Mouse (Mus musculus) brain, embryonic 14.5 days (tissue): ENCODE data around the gene Lpcat2b.

Experiments used
- CTCF ChIP-seq: fragments of 200-500 bp; IDR thresholded peaks from 2 replicates; pipeline ENCODE4 v1.5.1; 2012; ENCODE audit warnings: inconsistent platforms, mild to moderate bottlenecking, moderate library complexity, borderline replicate concordance; ENCODE audit not compliant: insufficient read depth, insufficient read length; ENCODE audit errors: extremely low read depth
- POLR2A ChIP-seq: fragments of 200-500 bp; IDR thresholded peaks from 2 replicates; pipeline ENCODE4 v1.6.1; 2012; ENCODE audit warnings: mild to moderate bottlenecking, inconsistent platforms, borderline replicate concordance; ENCODE audit not compliant: poor library complexity, insufficient read depth, insufficient read length, severe bottlenecking; ENCODE audit errors: extremely low read depth

DNA sequence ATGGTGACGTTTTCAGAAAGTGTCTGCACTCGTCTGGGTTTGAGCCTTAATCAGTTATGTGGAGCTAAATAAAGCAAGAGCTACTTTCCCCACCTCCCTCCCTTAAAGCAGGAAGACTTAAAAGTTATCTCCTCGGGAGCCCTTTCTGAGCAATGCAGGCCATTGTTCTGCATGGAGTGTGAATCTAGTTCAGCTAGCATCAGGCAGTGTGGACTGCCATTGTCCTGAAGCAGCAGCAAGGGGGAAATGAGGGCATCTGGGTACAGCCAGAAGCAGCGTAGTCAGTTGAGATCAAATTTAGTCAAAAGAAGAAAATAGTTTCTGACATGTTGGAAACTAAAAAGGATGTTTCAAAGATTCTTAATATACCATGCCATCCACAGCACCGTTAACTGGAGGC, 35.2 kb downstream of the Lpcat2b start:
- no peak for TF ChIP-seq CTCF
- TF ChIP-seq POLR2A, result no peak
